Mouse (Mus musculus) cerebellum, postnatal 36 days (tissue): ENCODE measurements around the gene Smyd3.

Source experiments
- DNase-seq, 2 experiments: peaks; one replicate each; pipeline ENCODE4 v3.0.0; 2021 to 2022; ENCODE audit warnings: mixed read lengths in 2 of 2

Gene Smyd3

DNA sequence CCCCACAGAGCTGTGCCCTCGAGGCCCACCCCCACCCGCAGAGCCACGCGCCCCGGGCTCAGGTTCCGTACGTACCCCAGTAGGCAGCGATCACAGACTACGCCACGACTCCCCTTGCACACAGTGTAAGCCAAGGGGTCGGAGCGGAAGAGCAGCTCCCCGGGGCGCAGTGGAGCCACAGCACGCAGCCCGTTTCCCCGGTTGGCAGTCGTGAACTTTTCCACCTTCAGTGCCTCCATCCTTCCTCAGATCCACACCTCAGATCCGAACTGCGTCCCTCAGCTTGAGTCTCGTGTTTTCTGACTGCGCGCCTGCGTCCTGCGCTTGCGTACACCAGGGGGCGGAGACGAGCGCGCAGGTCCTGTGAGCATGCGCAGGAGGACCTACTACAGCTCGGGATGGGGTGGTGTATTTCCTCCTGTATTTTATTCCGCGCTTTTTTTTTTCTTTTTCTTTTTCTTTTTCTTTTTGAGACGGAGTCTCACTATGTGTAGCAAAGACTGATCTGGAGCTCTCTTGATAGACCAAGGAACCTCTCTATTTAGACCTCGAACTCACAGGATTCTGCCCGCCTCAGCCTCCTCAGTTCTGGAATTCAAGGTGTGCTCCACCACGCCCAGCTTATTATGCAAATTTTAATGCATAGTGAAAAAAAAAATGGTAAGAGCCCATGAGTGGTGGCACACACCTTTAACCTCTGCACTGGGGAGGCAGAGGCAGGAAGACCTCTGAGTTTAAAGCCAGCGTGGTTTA is at the start of gene Smyd3:
Smyd3 (minus strand) TSS at position 329 of the 753 bp plus-strand sequence.
- DNase-seq, result peak; percentile 81 to 85

DNA sequence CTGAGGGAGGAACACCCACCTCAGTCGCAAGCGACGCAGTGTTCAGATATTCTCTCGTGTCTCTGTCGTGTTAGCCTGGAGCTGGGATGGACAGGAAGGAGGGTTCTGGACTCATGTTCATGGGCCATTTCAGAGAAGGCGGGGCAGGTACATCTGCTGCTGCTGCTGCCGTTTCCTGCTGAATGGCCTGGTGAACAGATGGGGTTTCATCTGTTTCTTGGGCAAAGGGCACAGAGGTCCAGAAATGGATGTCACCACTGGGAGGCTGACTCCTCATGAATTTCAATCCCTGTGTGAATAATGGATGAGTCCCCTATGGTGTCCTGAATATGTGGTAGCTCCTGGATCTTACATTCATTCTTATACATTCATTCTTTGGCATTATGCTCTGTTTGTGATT is 49.7 kb upstream of the Smyd3 start:
- no peak for DNase-seq

DNA sequence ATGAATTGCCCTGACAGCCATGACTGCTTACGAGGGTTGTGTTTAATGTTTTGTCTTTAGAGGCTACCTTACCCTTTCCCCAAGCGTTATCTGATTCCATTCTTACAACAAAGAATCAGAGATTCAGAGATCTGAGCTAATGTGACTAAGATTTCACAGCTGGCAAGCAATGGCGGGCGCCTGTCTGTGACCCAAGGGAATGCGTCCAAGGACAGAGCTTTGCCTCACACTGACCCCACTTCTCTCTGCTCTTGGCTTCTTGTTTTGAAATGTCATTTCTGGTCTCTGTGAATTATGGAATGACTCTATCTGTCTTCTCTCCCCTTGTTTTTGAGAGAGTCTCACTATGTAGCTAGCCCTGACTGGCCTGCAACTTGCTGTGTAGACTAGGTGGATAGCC is 46.1 kb upstream of the Smyd3 start:
- no peak for DNase-seq

DNA sequence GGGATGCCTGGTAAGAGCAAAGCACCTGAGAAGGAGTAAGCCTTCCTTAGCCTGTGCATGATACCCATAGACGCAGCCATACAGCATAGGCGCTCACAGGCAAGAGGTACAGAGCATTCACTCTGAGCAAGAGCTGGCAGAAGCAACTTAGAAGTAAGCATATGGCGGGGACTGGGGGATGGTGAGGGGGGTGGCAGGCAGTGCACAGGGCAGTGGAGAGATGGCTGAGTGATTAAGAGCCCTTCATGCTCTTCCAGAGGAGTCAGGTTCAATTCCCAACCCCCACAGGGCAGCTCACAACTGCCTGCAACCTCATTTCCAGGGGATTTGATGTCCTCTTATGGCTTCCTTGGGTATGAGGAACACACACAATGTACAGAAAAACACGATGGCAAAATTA is 45.4 kb upstream of the Smyd3 start:
- no peak for DNase-seq

DNA sequence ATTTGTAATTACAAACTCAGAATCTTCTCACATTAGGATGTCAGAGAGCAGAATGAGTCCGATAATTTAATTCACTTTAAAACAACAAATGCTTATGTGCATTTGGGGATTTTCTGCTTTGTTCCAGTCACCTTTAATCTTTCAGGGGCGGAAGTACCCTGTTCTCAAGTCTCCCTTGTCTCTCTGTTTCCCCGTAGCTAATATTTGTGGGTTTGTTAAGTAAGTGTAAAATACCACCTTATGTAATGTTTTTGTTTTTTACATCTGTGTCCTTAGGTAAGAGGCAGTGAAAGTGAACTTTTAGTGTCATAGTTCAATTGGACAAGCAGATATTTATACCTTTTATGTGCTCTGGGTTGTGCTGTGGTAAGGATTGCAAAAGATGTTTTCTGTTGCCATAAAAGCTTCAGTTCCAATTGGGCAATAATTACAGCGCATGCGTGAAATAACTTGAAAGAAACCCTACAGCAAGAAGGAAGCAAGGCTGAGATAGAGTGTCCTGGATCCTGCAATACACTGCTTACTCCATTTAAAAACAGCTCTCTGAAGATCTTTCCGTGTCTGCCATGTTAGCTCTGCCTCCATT is 43.1 kb upstream of the Smyd3 start:
- no peak for DNase-seq

DNA sequence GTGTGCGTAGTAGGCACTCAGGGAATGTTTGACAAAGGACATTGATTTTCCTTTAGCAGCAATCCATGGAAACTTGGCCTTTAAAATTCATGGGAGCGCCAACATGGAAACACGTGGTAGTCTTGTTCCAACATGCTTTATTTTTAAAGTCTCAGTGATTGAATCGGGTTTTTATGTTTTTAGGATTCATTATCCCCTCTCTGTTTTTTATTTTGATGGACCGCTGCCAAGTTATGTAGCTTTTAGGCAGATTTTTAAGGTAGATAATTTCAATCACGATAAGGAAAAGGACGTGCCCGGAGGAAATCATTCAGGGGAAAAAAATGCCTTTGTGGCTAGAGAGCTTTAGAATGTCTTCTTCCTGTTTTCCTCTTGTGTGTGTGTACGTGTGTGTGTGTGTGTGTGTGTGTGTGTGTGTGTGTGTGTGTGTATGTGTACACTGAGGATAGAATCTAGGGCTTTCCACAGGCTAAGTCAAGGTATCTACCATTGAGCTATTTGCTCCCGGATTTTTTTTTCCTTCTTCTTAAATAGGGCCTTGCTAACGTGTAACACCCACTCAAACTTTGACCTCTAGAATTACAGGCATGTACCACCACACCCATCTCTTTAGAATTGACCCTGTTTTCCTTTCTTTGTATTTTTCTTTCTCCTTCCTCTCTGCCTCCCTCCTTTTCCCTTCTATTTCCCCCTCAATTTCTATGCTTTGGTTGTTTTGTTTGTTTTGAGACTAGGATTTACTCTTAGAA is 41.8 kb upstream of the Smyd3 start:
- no peak for DNase-seq

DNA sequence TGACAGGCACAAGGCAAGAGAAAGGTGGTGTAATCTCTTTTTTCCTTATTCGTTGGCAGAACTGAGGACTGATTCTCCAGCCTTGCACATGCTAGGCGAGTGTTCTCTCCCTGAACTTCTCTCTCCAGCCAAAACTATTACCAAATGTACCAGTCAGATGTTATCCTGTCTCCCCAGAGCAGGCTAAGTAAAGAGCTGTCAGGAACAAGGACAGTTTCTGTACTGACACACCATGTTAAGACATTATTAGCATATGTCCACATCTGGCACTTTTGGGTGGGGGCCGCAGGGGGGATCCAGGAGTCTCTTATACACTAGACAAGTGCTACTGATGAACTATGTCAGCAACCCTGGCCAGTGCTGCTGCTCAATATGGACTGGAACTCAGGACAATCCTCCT is 39.1 kb upstream of the Smyd3 start:
- DNase-seq, result no peak

DNA sequence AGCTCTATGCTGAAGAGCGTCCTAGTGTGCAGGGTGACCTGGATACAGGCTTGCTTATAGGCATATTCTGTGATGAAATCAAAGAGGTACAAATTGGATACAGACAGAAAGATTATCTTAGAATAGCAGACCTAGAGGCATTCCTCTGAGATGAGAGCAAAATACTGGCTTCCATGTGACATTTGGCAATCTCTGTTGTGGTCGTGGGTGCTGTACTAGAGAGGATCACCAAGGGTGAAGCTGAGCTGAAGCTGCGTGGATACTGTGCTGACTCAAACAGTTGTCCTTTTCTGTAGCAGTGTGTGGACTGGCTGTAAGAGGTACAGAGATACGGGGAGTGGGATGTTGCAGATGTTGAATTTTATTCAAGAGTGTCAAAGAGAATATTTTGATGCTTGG is 36.1 kb upstream of the Smyd3 start:
- no peak for DNase-seq

DNA sequence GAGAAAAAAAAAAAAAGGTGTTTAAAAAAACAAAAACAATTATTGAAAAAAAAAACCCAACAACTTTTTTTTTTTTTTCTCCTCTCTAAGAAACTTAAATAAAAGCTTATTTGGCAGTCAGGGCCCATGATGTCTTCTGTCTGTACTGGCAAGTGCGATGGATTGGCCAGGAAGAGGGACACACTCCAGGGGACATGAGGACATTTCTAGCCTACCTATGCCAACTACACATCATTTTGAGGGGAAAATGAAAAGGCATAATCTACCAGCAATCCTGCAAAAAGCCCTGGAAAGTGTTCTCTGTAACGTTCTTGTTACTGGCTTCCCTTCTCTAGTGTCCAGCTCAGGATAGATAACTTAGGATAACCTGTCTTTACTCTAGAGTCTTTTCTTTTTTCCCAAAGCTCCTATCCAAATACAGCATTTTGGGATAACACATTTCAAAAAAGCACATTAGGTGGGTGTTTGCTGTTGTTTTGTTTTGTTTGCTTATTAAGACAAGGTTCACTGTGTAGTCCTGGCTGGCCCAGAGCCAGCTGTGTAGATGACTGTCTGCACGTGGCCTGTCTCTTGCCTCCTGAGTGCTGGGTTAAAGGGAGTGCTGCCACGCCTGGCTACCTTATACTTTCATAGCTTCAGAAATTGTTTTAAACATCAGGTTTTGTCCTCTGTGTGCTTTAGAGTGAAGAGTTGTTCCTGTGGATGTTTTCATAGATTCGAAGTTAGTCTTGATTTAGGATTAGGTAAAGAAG is 35.5 kb upstream of the Smyd3 start:
- peak in 1 of 2 experiments; percentile 31 for DNase-seq

DNA sequence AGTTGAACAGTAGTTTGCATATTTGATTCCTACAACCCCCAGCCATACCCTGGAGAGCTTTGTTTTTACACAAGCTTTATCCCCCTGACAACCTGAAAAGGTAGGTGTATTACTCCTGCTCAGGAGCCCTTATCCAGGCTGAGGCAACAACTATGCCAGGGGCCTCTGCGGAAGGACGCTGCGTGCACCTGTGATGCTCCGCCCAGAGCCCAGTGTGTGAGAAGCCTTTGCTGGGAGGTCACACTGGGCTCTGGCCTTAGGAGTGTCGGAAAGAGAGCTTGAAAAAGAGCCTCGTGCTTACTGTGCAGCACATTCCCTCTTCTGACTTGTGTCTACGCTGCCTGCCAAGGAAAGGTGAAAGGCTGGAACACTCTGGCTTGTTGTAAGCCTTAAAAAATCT is 34.9 kb upstream of the Smyd3 start:
- no peak for DNase-seq

DNA sequence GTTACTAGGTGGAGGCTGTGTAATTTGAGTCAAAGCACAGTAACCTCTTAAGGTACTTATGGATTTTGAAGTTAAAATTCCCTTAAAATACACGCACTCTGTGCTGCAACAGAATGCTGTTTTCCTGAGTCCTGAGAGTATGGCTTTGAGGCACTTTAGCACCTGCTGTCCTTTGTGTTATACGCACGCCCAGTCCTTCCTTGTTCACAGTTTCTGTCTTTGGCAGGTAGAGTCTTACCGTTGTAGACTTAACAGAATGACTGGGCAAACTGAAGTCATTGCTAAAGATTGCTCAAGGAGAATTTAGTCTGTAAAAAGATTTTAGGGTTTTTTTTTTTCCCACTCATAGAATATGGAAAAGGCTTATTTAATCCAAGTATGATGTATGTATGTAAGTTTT is 34.1 kb upstream of the Smyd3 start:
- DNase-seq, result no peak

DNA sequence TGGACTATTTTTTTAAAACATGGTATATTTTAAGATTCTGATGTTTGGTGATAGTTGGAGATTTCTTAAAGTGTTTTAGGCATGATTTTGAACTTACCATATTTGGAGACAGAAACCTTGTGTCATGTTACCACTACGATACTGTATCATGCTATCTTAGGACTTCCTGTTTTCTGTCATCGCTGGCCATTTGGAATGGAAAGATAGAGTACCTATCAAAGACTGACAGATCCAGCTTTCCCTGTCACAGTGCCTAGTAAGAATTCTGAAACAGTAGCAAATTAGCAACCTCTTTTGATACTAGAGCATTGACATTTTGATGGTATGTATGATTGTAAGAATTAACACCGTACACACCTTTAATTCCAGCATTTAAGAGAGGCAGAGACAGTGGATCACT is 33.5 kb upstream of the Smyd3 start:
- DNase-seq, result no peak

DNA sequence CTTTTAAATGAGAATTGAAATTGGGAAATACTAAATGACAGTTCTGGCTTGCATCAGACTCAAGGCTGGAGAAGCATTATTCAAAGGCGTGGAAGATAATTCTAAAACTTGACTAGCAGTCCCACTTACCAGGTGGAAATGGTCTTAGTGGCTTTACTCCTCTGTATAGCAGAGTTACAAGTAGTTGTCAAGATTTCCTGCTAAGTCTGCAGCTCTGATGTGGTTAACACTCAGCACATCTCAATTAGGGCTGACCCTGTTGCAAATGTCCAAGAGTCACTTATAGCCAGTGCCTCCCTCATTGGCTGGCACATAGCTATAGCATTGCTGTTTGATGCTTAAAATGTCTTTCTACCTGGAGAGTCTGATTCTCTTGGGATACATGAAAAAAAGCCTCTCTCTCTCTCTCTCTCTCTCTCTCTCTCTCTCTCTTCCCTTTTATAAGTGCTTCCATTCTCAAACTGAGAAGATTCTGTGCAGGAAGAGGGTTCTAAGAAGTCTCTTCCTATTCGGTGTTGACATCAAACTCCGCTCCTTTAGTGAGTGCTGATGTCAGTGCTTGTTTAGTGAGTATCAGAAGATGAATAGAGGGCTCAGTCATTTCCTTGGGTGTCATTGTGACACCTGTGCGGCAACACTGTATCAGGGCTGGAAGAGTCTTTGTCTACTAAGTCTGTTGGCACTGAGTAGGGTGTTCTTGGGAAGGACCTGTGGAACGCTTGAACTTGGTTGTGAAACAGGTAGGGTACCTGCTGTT is 31.3 kb upstream of the Smyd3 start:
- no peak for DNase-seq

DNA sequence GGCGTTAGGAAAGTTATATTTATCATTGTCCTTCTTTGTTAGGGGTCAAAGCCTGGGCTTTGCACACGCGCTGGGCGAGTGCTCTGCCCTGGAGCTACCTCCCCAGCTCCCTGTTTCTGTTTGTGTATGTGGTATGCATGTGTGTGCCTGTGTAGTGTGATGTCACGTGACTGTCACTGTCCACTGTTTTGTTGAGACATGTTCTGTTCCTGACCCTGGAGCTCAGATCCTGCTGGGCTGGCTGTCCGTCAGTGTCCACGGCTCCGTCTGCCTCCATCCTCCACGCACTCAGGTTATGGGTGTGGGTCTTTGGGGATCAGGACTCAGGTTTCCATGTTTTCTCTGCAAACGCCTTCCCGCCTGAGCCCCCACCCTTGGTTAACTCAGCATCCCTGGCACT is 30.4 kb upstream of the Smyd3 start:
- DNase-seq, result no peak

DNA sequence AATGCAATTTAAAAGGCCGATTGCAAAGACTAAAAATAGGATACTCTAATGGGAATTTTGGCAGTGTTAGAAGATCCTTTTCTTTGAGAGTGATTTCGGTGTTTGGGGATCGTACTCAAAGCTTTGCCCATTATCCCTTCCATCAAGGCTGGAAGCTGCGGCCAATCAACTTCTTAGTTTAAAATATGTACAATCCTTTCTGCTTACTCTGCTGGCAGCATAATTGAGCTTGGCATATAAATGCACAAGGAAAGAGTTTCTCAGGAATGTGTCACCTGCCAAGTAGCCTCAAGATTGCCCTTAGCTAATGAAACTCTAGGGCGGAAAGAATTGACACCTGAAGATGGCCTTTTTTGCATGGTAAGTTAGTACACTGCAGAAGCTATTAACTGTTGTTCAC is 29.3 kb upstream of the Smyd3 start:
- no peak for DNase-seq

DNA sequence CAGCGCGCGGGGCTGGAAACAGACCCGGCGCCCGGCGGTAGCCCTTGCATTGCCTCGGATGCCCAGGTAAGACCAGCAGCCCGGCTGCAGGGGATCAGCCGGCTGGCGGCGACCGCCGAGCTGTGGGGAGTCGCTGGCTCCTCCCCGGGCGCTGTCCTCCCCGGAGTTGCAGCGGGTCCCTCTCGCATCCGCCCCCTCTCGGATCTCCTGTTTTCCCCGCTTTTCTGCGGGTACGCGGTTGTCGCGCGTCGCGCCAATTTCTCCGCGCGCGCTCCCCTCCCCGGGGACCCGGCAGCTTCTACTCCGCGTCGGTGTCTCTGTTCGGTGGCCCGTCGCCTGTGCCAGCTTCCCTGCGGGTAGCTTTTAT is 28.7 kb upstream of the Smyd3 start:
- DNase-seq, result no peak

DNA sequence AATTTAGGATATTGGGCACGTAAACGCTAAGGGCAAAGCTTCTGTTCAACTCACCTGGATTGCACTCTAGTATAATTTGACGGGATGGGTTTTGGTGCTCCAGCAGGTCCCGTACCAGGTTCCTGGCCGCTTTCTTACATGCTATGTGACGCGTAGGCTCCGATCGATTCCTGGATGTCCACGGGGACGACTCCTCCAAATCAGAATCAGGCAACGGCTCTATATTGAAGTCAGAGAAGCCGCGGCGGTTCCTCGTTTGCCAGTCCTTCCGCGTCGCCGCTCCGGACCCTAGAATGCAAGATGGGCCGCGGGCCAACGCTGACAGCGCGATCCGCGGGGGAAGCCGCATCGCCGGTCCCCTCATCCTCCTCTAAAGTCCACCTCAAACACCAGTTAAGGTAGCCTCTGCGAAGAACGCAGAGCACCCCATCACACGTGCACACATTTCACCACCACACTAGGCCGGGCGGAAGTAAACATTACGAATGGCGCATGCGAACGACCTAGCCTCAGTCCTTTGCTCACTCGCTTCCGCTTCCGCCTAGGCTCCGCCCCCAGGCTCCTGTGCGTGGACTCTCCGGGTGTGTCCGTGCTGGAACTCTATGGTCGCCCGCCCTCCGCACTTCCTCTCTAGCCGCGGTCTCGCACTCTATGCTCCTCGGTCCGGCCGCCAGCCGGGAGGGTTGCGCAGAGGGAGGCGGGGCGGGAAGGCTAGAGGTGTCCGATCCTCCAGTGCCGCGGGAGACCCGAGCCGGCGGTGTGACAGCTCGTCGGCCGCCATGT is 28.1 kb upstream of the Smyd3 start, which contains the start of the genes Tfb2m and Cnst:
Tfb2m (minus strand) TSS at position 500 of the 783 bp plus-strand sequence.
Cnst (plus strand) TSS at position 603 of the 783 bp plus-strand sequence.
- peak; percentile 98 to 99 for DNase-seq

DNA sequence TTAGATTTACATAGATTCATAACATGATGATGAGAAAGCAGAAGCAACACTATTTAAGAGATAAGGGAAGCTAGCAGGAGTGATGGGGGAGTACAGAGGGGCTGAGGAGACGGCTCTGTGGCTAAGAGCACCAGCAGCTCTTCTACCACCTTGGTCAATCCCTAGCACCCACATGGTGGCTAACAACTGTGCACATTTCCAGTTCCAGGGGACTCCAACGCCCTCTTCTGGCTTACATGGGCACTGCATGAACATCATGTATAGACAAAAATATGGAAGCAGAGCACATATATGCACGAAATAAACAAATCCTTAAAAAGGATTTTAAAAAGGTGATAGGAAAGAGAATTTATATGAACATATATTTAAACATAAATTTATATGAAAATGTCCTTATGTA is 23.7 kb upstream of the Smyd3 start:
- no peak for DNase-seq

DNA sequence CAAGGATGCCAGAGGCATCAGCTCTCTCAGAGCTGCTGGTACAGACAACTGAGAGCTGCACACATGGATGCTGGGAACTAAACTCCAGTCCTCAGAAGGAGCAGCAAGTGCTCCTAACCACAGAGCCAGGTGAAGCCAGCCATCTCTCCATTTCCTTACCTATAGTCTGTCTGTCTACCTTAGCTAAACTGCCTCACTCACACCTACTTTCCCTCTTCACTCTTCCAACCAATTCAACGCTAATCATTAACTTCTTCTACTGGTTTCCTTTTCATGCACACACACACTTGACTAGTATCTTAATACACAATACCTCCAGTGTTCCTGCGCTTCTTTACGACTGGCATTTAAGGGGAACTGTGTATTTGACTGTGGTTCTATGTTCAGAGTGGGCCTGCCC is 22.0 kb upstream of the Smyd3 start:
- DNase-seq, result no peak

DNA sequence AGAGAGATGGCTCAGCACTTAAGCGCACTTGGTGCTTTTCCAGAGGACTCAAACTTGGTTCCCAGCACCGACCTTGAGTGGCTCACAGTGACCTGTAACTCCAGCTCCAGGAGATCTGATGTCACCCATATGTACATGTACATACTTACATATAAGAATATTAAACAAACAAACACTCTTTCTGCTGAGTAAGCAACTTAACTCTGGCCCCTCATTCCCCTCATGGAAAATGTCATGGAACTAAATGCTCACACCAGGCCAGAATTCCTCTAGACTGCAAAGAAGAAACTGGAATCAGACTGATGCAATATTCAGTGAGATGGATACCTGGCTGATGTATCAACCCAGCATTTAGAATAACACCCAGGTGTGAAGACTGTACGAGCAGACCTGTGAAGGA is 21.2 kb upstream of the Smyd3 start:
- DNase-seq, result no peak

DNA sequence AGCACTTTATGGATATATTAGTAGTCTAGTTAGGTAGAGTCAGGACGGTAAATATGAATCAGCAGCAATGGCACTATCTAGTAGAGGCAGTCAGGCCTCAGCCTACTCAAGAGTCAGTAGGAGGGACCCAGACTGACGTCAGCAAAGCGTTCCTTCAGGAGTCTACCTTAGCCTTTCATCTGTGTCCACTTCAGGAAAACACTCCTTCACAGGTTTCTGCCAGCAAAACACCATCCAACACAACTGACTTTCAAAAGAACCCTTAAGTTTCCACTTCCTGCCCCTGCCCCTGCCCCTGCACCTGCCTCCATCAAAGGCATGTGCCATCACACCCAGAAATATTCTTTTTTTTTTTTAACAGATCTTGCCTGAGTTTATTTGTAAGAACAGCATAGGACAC is 2.1 kb upstream of the Smyd3 start:
- no peak for DNase-seq
